16 mouse cellular contexts compared by ENCODE assay signal in the genomic region with DNA sequence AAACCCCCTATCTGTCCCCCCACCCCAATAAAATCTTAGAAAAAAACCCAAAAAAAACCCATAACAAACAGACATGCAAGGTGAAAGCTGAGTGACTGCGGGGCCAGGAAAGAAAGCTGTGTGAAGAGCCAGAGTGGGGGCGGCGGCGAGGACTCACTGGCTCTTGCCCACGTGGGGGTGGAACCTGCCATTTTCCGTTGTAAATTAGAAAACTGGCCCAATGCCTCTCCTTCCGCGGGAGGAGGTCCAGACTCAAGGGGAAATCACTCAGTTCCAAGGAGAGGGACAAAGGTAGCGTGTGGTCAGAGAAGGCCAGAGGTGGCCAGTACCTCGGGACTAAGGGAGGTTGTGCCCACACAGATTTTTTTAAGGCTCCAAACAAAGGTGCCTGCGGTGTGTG. TPM values are rescaled to one million over a fixed set of nuclear protein-coding genes. Genes with fewer than 3 reads are reported as not detected.
DNase-seq lines count a peak whose midpoint lies in the region; ATAC-seq lines count a peak whose summit lies in the region.
"Had no signal": no experiment of that assay in that cellular context is flagged by ENCODE, and none has a peak within 500 bp of the region (broad histone marks: within the 10 kb centered on the region; RNA-seq: fewer than 3 reads in every experiment).

No protein-coding gene starts in this region.

- no peak for ATAC-seq in monocyte, adult 5-6 weeks (replicated peaks; ENCODE audit: insufficient number of reproducible peaks, low FRiP score, low TSS enrichment, poor library complexity, severe bottlenecking)
- ATAC-seq: forebrain, embryonic 15.5 days; liver, embryonic 12.5 days had no signal

- peak; percentile 31 for DNase-seq in gastrocnemius, postnatal 10 days
- DNase-seq in gastrocnemius, postnatal 4 days (ENCODE audit: low spot score in 2 of 2): no peak
- peak; percentile 39 for DNase-seq in right cerebral cortex, adult 18-20 months
- no peak for DNase-seq in right cerebral cortex, postnatal 36 days (ENCODE audit: low spot score in 2 of 2)
- DNase-seq in kidney, adult 9 months: peak; percentile 84
- DNase-seq in urinary bladder, postnatal 14 days (ENCODE audit: low spot score): no peak
- DNase-seq: cerebellum, adult 11-12 months; heart, postnatal 10 days; lung, embryonic 14.5 days; lung, postnatal 4 days; spleen, adult 18-20 months; thymus, adult 2 months had no signal

RNA-seq across cellular contexts. Expression of a gene that starts 4.5 kb away (rescaled TPM):
- total RNA-seq in gastrocnemius, postnatal 10 days (2021): 100 to 1,000 TPM; 104 to 110 TPM
- 100 to 1,000 TPM; 132 to 139 TPM for total RNA-seq in gastrocnemius, postnatal 4 days (2021)
- total RNA-seq in monocyte, adult 5-6 weeks (2017): 0.10 TPM in 1 of 3 replicates, not detected in the others

RNA-seq across cellular contexts. Expression of a gene that starts 52.7 kb away (rescaled TPM):
- total RNA-seq in gastrocnemius, postnatal 10 days (2021): under 1 TPM; 0.28 to 0.34 TPM
- under 1 TPM; 0.47 to 0.57 TPM for total RNA-seq in gastrocnemius, postnatal 4 days (2021)
- total RNA-seq in monocyte, adult 5-6 weeks (2017): not detected in 3 replicates
- total RNA-seq: MEL had no signal

Comparison
In these comparisons a context has a peak if more than half of its experiments do, and no peak if none do; other contexts are left out.
1. DNase-seq: peak in gastrocnemius, postnatal 10 days (single experiment), right cerebral cortex, adult 18-20 months (single experiment) and kidney, adult 9 months (single experiment); none in gastrocnemius, postnatal 4 days (0 of 2), right cerebral cortex, postnatal 36 days (0 of 2) and urinary bladder, postnatal 14 days (single experiment).
2. RNA of a gene that starts 4.5 kb away (total RNA-seq): 132 to 139 TPM in gastrocnemius, postnatal 4 days and 104 to 110 TPM in gastrocnemius, postnatal 10 days; 0.10 TPM in monocyte, adult 5-6 weeks; every median in the first group is over 10 times any median in the second.